Mouse (Mus musculus) midbrain, embryonic 10.5 days (tissue): ENCODE measurements around the gene Gm10277. TPM values are rescaled to one million over a fixed set of nuclear protein-coding genes. Genes with fewer than 3 reads are reported as not detected.
A peak's percentile ranks its signal among the peaks of the same experiment; 100 is the strongest.

ENCODE experiments used
- DNase-seq: peaks from one replicate; pipeline ENCODE4 v3.0.0-alpha.2; 2017; ENCODE audit warnings: low spot score
- H3K27ac ChIP-seq: fragments of 300-500 bp; sonication (generic); replicated peaks from 2 replicates; pipeline ENCODE4 v1.5.1; 2016; ENCODE audit warnings: mild to moderate bottlenecking
- H3K27me3 ChIP-seq: fragments of 300-500 bp; sonication (generic); 2 replicates; pipeline ENCODE4 v1.6.1; 2016; ENCODE audit warnings: low read depth, mild to moderate bottlenecking; ENCODE audit not compliant: poor library complexity, severe bottlenecking
- H3K36me3 ChIP-seq: fragments of 300-500 bp; sonication (generic); 2 replicates; pipeline ENCODE4 v1.6.1; 2016; ENCODE audit warnings: mild to moderate bottlenecking, moderate library complexity
- H3K4me1 ChIP-seq: fragments of 300-500 bp; sonication (generic); 2 replicates; pipeline ENCODE4 v1.6.1; 2016
- H3K4me3 ChIP-seq: fragments of 300-500 bp; sonication (generic); 2 replicates; pipeline ENCODE4 v1.5.1; 2016; ENCODE audit warnings: mild to moderate bottlenecking, moderate library complexity
- H3K9me3 ChIP-seq: fragments of 300-500 bp; sonication (generic); replicated peaks from 2 replicates; pipeline ENCODE4 v1.6.1; 2016; ENCODE audit warnings: mild to moderate bottlenecking
- WGBS: fragments of 180-500 bp; shearing (Covaris S2); methylation state at CpG from one replicate; pipeline ENCODE4 v1.1.7; 2016; 5-methylcytosine and 5-hydroxymethylcytosine counted together
- polyA plus RNA-seq: library from polyadenylated mRNA; unstranded; fragments of >200 nt; fragmentation: Nextera tagmentation; extraction: Ambion mirVana; gene quantifications from 2 replicates; pipeline ENCODE4 v1.2.1, GENCODE M21; 2016

The Gm10277 gene
- polyA plus RNA-seq, 1 experiment from 2014 or later, result 1.5 TPM

GRCm38 (mm10) chr11:77782104-77782815 is 5.3 kb downstream of the Gm10277 start:
- no peak overlapping the region for H3K4me3 ChIP-seq
- peaks cover 48% of the 10 kb centered on the region for H3K4me1 ChIP-seq
- no peaks in the 10 kb centered on the region for H3K27me3 ChIP-seq
- no peak overlapping the region for H3K27ac ChIP-seq
- 89% methylated on average over 7 of the region's 7 CpGs for WGBS
- no peak for DNase-seq
- H3K9me3 ChIP-seq, result no peaks in the 10 kb centered on the region
- peaks cover 50% of the 10 kb centered on the region for H3K36me3 ChIP-seq

DNA sequence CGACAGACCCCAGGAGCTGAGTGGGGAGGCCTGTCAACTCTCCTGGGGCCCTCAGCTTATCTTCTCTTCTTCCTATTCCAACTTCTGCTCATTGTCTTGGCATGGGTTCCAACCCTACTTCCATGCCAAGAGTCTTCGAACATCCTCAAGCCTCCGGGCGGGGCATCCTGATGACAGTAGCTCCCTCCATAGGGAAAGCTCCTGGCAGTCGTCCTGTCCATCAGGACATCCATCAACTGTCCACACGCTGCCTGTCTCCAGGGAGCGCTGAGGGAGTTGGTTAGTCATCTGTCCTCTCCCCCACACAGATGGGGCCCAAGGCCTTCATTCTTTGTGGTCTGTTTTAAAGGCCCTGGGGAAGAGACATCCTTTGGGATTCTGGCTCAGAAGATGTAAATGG is 6.5 kb downstream of the Gm10277 start:
- Histone ChIP-seq H3K27me3 (no peaks in the 10 kb centered on the region), H3K4me3 (no peak overlapping the region), H3K36me3 (peaks cover 50% of the 10 kb centered on the region), H3K27ac (no peak overlapping the region), H3K4me1 (peaks cover 42% of the 10 kb centered on the region), H3K9me3 (no peaks in the 10 kb centered on the region)
- DNase-seq, result no peak
- 91% methylated on average over 7 of the region's 7 CpGs for WGBS

DNA sequence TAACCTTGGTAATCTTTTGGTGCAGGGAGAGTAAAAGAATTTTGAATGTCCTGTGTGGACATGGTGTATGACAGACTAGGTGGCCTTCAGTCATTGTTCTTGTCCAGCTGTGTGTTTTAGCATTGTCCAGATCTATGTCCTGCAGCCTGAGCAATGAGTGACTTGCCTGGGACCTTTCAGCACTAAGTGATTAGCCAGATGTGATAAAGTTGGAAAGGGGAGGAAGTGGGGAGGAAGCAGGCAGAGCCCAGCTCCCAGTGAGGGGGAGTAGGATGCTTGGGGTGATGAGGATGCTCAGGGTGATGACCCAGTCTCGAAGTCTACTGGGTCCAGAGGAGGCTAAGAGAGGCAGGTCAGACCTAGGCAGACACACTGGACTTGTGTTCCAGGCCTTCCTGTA is 8.3 kb downstream of the Gm10277 start:
- peaks cover 29% of the 10 kb centered on the region for H3K4me1 ChIP-seq
- no peak overlapping the region for H3K4me3 ChIP-seq
- H3K27ac ChIP-seq, result no peak overlapping the region
- no peaks in the 10 kb centered on the region for H3K9me3 ChIP-seq
- peaks cover 42% of the 10 kb centered on the region for H3K36me3 ChIP-seq
- no peaks in the 10 kb centered on the region for H3K27me3 ChIP-seq
- 88% methylated on average over 1 of the region's 1 CpGs for WGBS
- DNase-seq, result no peak

DNA sequence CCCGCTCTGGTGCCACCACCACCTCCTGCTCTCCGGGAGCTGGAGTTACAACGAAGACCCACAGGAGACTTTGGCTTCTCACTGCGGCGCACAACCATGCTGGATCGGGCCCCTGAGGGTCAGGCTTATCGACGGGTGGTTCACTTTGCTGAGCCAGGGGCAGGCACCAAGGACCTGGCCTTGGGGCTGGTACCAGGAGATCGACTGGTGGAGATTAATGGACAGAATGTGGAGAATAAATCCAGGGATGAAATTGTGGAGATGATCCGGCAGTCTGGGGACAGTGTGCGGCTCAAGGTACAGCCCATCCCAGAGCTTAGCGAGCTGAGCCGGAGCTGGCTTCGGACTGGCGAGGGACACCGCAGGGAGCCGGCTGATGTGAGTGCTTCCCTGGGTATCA is 9.6 kb downstream of the Gm10277 start:
- no peak for DNase-seq
- Histone ChIP-seq H3K36me3 (peaks cover 42% of the 10 kb centered on the region), H3K27me3 (no peaks in the 10 kb centered on the region), H3K9me3 (no peaks in the 10 kb centered on the region), H3K4me3 (no peak overlapping the region), H3K4me1 (peaks cover 16% of the 10 kb centered on the region), H3K27ac (no peak overlapping the region)
- 90% methylated on average over 17 of the region's 17 CpGs for WGBS

- no peak for DNase-seq
- Histone ChIP-seq H3K36me3 (peaks cover 42% of the 10 kb centered on the region), H3K27me3 (no peaks in the 10 kb centered on the region), H3K9me3 (no peaks in the 10 kb centered on the region), H3K4me3 (no peak overlapping the region), H3K27ac (no peak overlapping the region), H3K4me1 (peaks cover 15% of the 10 kb centered on the region)
- 95% methylated on average over 17 of the region's 17 CpGs for WGBS
These were observed 10.1 kb downstream of the Gm10277 start for GRCm38 (mm10) chr11:77777436-77777835.

DNA sequence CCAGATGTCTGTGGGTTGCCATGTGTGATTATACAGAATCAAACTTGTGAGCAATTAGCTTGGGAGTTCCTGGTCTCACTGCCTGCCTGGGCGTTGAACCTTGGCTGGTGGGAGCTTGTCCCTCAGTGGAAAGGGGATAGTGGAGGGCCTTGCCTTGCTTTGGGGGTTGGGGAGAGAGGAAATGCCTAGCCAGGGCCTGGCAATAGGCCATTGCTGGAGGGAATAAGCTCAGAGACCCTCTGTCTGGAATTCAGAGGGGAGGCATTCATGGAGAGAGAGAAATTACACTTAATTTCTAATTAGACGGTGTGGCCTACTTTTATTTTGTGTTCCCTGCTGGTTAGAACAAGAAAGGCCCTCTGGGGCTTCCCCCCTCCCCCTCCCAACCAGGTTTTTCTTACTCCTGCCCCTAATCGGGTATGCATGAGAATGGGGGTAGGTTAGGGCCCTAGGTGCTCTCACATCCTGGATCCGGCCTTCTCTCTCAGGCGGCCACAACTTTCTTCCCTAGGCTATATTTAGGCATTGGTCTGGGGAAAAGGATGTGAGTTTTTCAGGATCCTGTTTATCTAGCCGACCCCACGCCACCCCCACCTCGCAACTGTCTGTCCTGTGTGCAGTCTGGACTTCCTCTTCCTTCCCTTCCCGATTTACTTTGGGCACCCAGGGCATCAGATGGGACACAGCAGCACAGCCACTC is 11.7 kb downstream of the Gm10277 start:
- H3K27me3 ChIP-seq, result no peaks in the 10 kb centered on the region
- no peak overlapping the region for H3K4me3 ChIP-seq
- peaks cover 15% of the 10 kb centered on the region for H3K4me1 ChIP-seq
- H3K27ac ChIP-seq, result no peak overlapping the region; the same call in 1 of the 2 replicates
- H3K9me3 ChIP-seq, result no peaks in the 10 kb centered on the region
- DNase-seq, result no peak
- H3K36me3 ChIP-seq, result peaks cover 32% of the 10 kb centered on the region
- WGBS, result 67% methylated on average over 9 of the region's 9 CpGs

DNA sequence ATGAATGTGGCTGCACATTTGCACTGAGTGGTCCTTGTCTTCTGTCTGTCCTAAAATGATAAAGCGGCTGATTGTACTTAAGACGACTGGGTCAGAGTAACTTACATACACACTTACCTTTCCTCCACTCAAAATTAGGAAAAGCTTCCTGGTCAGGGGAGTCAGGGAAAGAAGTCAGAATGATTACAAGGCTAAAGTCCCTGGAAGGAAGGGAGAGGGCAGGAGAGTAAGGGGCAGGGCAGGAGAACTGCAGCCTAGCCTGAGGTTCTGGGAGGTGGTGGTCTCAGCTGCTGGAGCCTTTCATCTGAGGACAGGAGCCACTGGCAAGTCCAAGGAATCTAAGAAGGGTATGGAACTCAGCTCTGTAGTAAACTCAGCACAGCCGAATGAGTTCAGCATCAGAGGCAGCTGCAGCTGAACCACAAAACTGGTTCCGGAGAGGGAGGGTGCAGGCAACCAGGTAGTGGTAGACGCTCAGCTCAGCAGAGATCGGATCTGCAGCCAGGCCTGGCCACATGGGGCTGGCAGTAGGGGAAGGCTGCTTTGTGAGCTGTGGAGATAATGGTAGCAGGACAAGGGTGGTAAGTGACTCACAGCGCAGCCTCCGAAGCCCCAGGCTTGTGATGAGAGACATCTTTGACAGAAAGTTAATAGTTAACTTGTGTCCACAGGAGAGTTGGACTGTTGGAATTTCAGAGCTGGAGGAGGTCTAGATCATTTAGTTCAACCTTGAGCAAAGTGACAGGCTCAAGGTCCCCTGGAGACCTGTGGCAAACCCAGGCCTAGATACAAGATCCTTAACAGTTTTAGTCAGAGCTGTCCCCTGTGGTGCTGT is 15.5 kb downstream of the Gm10277 start:
- 75% methylated on average over 8 of the region's 8 CpGs for WGBS
- no peak for DNase-seq
- no peaks in the 10 kb centered on the region for H3K9me3 ChIP-seq
- H3K27ac ChIP-seq, result no peak overlapping the region
- peaks cover 2% of the 10 kb centered on the region for H3K36me3 ChIP-seq
- peaks cover 16% of the 10 kb centered on the region for H3K4me1 ChIP-seq
- H3K4me3 ChIP-seq, result no peak overlapping the region
- H3K27me3 ChIP-seq, result no peaks in the 10 kb centered on the region

GRCm38 (mm10) chr11:77770346-77770745 is 17.2 kb downstream of the Gm10277 start:
- Histone ChIP-seq H3K9me3 (no peaks in the 10 kb centered on the region), H3K36me3 (no peaks in the 10 kb centered on the region), H3K27ac (no peak overlapping the region), H3K27me3 (peaks cover 4% of the 10 kb centered on the region), H3K4me1 (peaks cover 28% of the 10 kb centered on the region), H3K4me3 (no peak overlapping the region)
- no peak for DNase-seq
- WGBS, result 86% methylated on average over 8 of the region's 8 CpGs

DNA sequence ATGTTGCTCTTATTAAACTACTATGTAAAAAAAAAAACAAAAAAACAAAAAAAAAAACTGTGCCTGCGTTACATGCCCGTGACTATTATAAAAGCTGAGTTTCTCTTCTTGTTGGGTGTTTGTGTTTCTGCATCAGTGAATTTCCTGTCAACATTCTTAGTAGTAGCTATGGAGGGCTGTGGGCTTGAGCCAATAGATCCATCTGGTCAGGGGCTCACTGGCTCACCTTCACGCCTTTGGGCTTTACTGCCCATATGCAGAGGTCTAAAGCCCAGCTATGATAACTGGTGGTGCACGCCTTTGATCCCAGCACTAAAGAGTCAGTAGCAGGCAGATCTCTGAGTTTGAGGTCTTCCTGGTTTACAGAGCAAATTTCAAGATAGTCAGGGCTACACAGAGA is 18.1 kb downstream of the Gm10277 start:
- no peak overlapping the region for H3K27ac ChIP-seq
- H3K4me3 ChIP-seq, result no peak overlapping the region
- no peaks in the 10 kb centered on the region for H3K9me3 ChIP-seq
- no peaks in the 10 kb centered on the region for H3K36me3 ChIP-seq
- 83% methylated on average over 4 of the region's 4 CpGs for WGBS
- no peak for DNase-seq
- peaks cover 12% of the 10 kb centered on the region for H3K27me3 ChIP-seq
- peaks cover 36% of the 10 kb centered on the region for H3K4me1 ChIP-seq

- H3K36me3 ChIP-seq, result no peaks in the 10 kb centered on the region
- H3K4me1 ChIP-seq, result peaks cover 50% of the 10 kb centered on the region
- H3K4me3 ChIP-seq, result peak overlapping the region; percentile 78
These were observed 21.1 kb downstream of the Gm10277 start for GRCm38 (mm10) chr11:77766351-77767001.

DNA sequence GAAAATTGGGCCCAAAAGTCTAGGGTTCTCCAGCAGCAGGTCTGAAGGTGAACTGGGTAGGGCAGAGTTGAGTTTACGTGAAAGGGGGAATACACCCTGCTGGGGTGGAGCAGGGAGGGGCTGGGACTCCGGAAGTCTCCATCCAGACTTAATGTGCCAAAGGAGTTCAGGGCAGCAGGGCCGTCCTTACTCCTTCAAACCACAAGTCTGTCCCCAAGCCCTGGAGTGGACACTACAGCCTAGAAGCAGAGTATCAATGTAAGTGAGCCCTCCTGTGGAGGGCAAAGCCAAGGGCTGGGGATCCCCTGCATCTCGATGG is 22.1 kb downstream of the Gm10277 start:
- Histone ChIP-seq H3K4me1 (peaks cover 50% of the 10 kb centered on the region), H3K36me3 (no peaks in the 10 kb centered on the region), H3K4me3 (peak overlapping the region; percentile 78; the same call in 1 of the 2 replicates), H3K27ac (peak overlapping the region; percentile 96), H3K27me3 (peaks cover 33% of the 10 kb centered on the region), H3K9me3 (no peaks in the 10 kb centered on the region)
- DNase-seq, result no peak
- 46% methylated on average over 4 of the region's 4 CpGs for WGBS

More at GRCm38 (mm10) chr11:77766351-77767001, 21.1 kb downstream of the Gm10277 start:
- Histone ChIP-seq H3K27ac (peak overlapping the region; percentile 89), H3K9me3 (no peaks in the 10 kb centered on the region), H3K27me3 (peaks cover 27% of the 10 kb centered on the region)
- peak; percentile 70 for DNase-seq
- WGBS, result 1% methylated on average over 35 of the region's 35 CpGs

- 58% methylated on average over 9 of the region's 9 CpGs for WGBS
- Histone ChIP-seq H3K36me3 (no peaks in the 10 kb centered on the region), H3K9me3 (no peaks in the 10 kb centered on the region), H3K27ac (peak overlapping the region; percentile 96), H3K27me3 (peaks cover 33% of the 10 kb centered on the region), H3K4me1 (peaks cover 50% of the 10 kb centered on the region), H3K4me3 (peak overlapping the region; percentile 78)
- no peak for DNase-seq
These were observed 22.7 kb downstream of the Gm10277 start for GRCm38 (mm10) chr11:77764694-77765458.
